Mouse (Mus musculus) kidney, embryonic 14.5 days (tissue): ENCODE data around the gene Rtf2. TPM values are rescaled to one million over a fixed set of nuclear protein-coding genes. Genes with fewer than 3 reads are reported as not detected.

Experiments
- ATAC-seq: fragments of 200-750 bp; cut with Nextera tagmentation; 2 replicates; pipeline ENCODE4 v1.8.0; 2017; ENCODE audit warnings: moderate number of reproducible peaks, mild to moderate bottlenecking, moderate TSS enrichment, moderate library complexity; ENCODE audit not compliant: low FRiP score, low TSS enrichment
- H3K27ac ChIP-seq: fragments of 300-500 bp; sonication (generic); 2 replicates; pipeline ENCODE4 v1.5.1; 2014; ENCODE audit warnings: low read depth, mild to moderate bottlenecking, low read length, moderate library complexity, mixed read lengths
- H3K27me3 ChIP-seq: fragments of 300-500 bp; sonication (generic); 2 replicates; pipeline ENCODE4 v1.6.1; 2014; ENCODE audit warnings: mild to moderate bottlenecking, low read length; ENCODE audit not compliant: control insufficient read depth, insufficient read depth
- H3K36me3 ChIP-seq: fragments of 300-500 bp; sonication (generic); 2 replicates; pipeline ENCODE4 v1.6.1; 2014; ENCODE audit warnings: low read length, mixed read lengths; ENCODE audit not compliant: control insufficient read depth, insufficient read depth
- H3K4me1 ChIP-seq: fragments of 300-500 bp; sonication (generic); 2 replicates; pipeline ENCODE4 v1.6.1; 2014; ENCODE audit warnings: low read length, mixed read lengths; ENCODE audit not compliant: control insufficient read depth, insufficient read depth
- H3K4me2 ChIP-seq: fragments of 300-500 bp; sonication (generic); replicated peaks from 2 replicates; pipeline ENCODE4 v1.6.1; 2014; ENCODE audit warnings: low read depth, mild to moderate bottlenecking, low read length
- H3K4me3 ChIP-seq: fragments of 300-500 bp; sonication (generic); 2 replicates; pipeline ENCODE4 v1.5.1; 2014; ENCODE audit warnings: mild to moderate bottlenecking, low read length
- H3K9ac ChIP-seq: fragments of 300-500 bp; sonication (generic); 2 replicates; pipeline ENCODE4 v1.6.1; 2014; ENCODE audit warnings: low read depth, mild to moderate bottlenecking, low read length, moderate library complexity
- H3K9me3 ChIP-seq: fragments of 300-500 bp; sonication (generic); 2 replicates; pipeline ENCODE4 v1.6.1; 2016; ENCODE audit warnings: low read length; ENCODE audit not compliant: control insufficient read depth
- WGBS: fragments of 180-500 bp; shearing (Covaris S2); extraction: QIAGEN DNeasy Blood & Tissue Kit; methylation state at CpG from one replicate; pipeline ENCODE4 v1.1.7; 2014; 5-methylcytosine and 5-hydroxymethylcytosine counted together
- polyA plus RNA-seq: library from polyadenylated mRNA; unstranded; fragments of >200 nt; fragmentation: Nextera tagmentation; extraction: Ambion mirVana; gene quantifications from 2 replicates; pipeline ENCODE4 v1.2.1, GENCODE M21; 2014

Gene Rtf2
- polyA plus RNA-seq, 1 experiment from 2014 or later: 74.4 TPM

GRCm38 (mm10) chr2:172447317-172447716 lies 7.0 kb downstream of the Rtf2 start:
- WGBS: 94% methylated on average over 6 of the region's 6 CpGs
- Histone ChIP-seq H3K36me3 (peaks cover 59% of the 10 kb centered on the region), H3K27me3 (no peaks in the 10 kb centered on the region), H3K4me2 (no peak overlapping the region), H3K9me3 (no peaks in the 10 kb centered on the region), H3K9ac (no peak overlapping the region), H3K27ac (no peak overlapping the region), H3K4me3 (no peak overlapping the region), H3K4me1 (no peaks in the 10 kb centered on the region)
- no peak for ATAC-seq

DNA sequence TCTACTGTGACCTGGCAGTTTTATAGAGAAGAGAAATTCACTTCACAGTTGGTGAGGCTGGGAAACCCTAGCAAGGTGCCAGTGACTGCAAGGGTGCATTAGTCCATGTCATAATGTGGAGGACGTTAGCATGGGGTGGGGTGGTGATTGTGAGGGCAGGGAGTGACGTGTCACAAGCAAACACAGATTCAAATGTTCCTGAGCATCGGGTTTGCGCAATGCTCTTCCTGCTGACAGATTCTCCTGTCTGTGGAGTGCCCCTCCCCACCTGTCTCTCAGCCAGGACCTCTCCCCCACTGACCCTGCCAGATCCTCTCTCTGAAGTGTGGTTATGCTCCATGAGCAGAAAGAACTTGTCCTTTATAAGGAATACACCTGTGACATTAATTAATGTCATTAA lies 8.0 kb downstream of the Rtf2 start:
- H3K27me3 ChIP-seq: no peaks in the 10 kb centered on the region
- 89% methylated on average over 4 of the region's 4 CpGs for WGBS
- H3K27ac ChIP-seq: no peak overlapping the region
- H3K4me1 ChIP-seq: no peaks in the 10 kb centered on the region
- no peak overlapping the region for H3K9ac ChIP-seq
- peaks cover 64% of the 10 kb centered on the region for H3K36me3 ChIP-seq
- H3K4me2 ChIP-seq: no peak overlapping the region
- H3K9me3 ChIP-seq: no peaks in the 10 kb centered on the region
- no peak for ATAC-seq
- H3K4me3 ChIP-seq: no peak overlapping the region

DNA sequence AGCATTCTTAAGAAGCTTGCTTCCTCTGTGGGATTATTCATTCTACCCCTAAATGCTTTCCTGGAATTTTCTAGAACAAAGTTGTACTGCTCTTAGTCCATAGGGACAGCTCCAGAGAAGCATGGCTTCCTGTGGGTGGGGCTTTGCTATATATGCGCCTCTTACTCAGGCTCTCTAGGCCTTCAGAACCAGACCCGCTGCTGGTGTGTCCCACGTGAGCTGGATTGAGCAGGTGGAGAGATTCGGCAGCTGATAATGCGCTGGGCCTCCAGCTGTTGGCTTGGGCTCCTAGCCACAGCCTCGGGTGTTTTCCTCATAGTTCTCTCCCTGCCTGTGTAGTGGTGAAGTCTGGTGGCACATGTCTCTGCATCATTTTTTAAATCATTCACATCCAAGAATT lies 10.3 kb downstream of the Rtf2 start:
- no peak overlapping the region for H3K4me3 ChIP-seq
- H3K4me2 ChIP-seq: no peak overlapping the region
- H3K36me3 ChIP-seq: peaks cover 69% of the 10 kb centered on the region
- no peaks in the 10 kb centered on the region for H3K4me1 ChIP-seq
- no peak overlapping the region for H3K9ac ChIP-seq
- no peak overlapping the region for H3K27ac ChIP-seq
- H3K27me3 ChIP-seq: no peaks in the 10 kb centered on the region
- 88% methylated on average over 6 of the region's 6 CpGs for WGBS
- H3K9me3 ChIP-seq: no peaks in the 10 kb centered on the region
- no peak for ATAC-seq

GRCm38 (mm10) chr2:172452031-172452430 lies 11.7 kb downstream of the Rtf2 start:
- no peak overlapping the region for H3K9ac ChIP-seq
- no peak for ATAC-seq
- peaks cover 59% of the 10 kb centered on the region for H3K36me3 ChIP-seq

GRCm38 (mm10) chr2:172452458-172452857 lies 12.1 kb downstream of the Rtf2 start:
- H3K36me3 ChIP-seq: peaks cover 56% of the 10 kb centered on the region
- WGBS: 95% methylated on average over 10 of the region's 10 CpGs
- ATAC-seq: no peak

More at GRCm38 (mm10) chr2:172452031-172452430, 11.7 kb downstream of the Rtf2 start:
- WGBS: 95% methylated on average over 4 of the region's 4 CpGs
- Histone ChIP-seq H3K27ac (no peak overlapping the region), H3K4me1 (no peaks in the 10 kb centered on the region), H3K27me3 (no peaks in the 10 kb centered on the region), H3K9me3 (no peaks in the 10 kb centered on the region), H3K4me3 (no peak overlapping the region), H3K4me2 (no peak overlapping the region)

DNA sequence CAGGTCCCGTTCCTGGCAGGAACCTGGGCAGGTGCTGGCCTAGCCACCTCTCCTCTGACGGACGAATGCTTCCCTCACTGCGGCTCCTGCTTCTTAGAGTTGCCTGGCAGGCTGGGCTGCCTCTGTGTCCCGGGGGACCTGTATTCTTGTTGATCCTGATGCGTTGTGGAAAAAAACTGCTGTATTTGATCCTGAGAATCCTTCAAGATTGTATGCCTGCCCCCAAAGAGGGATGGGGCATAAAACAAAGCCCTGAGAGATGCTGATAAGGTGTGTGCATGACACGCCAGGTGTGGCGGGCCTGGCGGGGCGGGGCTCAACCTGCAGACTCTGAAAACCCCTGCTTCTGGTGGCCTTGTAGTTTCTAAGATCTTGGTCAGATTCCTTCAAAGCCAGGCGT lies 18.1 kb downstream of the Rtf2 start, which contains the start of gene Gcnt7:
Gcnt7 (minus strand) TSS at position 101 of the 400 bp plus-strand sequence.
- no peak for ATAC-seq
- H3K9ac ChIP-seq: no peak within 1 kb of the TSS
- no peaks in the 10 kb centered on the region for H3K27me3 ChIP-seq
- no peaks in the 10 kb centered on the region for H3K9me3 ChIP-seq
- 89% methylated on average over 11 of the region's 11 CpGs for WGBS
- H3K4me2 ChIP-seq: no peak within 1 kb of the TSS
- peaks cover 17% of the 10 kb centered on the region for H3K36me3 ChIP-seq
- no peak within 1 kb of the TSS for H3K4me3 ChIP-seq
- no peak within 1 kb of the TSS for H3K27ac ChIP-seq
- no peaks in the 10 kb centered on the region for H3K4me1 ChIP-seq

More at GRCm38 (mm10) chr2:172452458-172452857, 12.1 kb downstream of the Rtf2 start:
- H3K27me3 ChIP-seq: no peaks in the 10 kb centered on the region
- no peak overlapping the region for H3K27ac ChIP-seq
- no peak overlapping the region for H3K4me3 ChIP-seq
- H3K9ac ChIP-seq: no peak overlapping the region
- H3K4me2 ChIP-seq: no peak overlapping the region
- H3K9me3 ChIP-seq: no peaks in the 10 kb centered on the region
- H3K4me1 ChIP-seq: no peaks in the 10 kb centered on the region

DNA sequence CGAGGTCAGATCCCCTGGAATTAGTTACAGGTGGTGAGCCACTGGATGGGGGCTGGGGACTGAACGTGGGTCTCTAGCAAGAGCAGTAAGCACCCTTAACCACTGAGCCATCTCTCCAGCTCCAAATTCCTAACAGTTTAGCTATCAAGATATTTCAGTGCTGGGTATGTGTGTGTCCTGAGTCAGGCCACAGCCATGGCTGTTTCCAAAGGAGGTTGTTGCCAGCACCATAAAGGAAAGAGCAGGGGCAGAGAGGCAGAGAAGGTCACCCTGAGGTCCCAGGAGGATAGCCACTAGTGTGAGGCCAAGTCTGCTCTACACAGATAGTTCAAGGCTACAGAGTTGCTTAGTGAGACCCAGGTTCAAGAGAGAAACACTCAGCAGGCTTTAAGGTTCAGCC lies 20.3 kb downstream of the Rtf2 start:
- 83% methylated on average over 2 of the region's 2 CpGs for WGBS
- Histone ChIP-seq H3K9me3 (no peaks in the 10 kb centered on the region), H3K4me2 (no peak overlapping the region), H3K4me1 (no peaks in the 10 kb centered on the region), H3K9ac (no peak overlapping the region), H3K27me3 (no peaks in the 10 kb centered on the region), H3K27ac (no peak overlapping the region), H3K36me3 (peaks cover 32% of the 10 kb centered on the region), H3K4me3 (no peak overlapping the region)
- ATAC-seq: no peak

GRCm38 (mm10) chr2:172462813-172463212 lies 22.5 kb downstream of the Rtf2 start:
- WGBS: 85% methylated on average over 4 of the region's 4 CpGs
- H3K4me2 ChIP-seq: no peak overlapping the region
- no peak overlapping the region for H3K27ac ChIP-seq
- H3K27me3 ChIP-seq: no peaks in the 10 kb centered on the region
- peaks cover 45% of the 10 kb centered on the region for H3K36me3 ChIP-seq
- H3K4me3 ChIP-seq: no peak overlapping the region
- no peak for ATAC-seq
- no peaks in the 10 kb centered on the region for H3K4me1 ChIP-seq
- no peak overlapping the region for H3K9ac ChIP-seq
- no peaks in the 10 kb centered on the region for H3K9me3 ChIP-seq

DNA sequence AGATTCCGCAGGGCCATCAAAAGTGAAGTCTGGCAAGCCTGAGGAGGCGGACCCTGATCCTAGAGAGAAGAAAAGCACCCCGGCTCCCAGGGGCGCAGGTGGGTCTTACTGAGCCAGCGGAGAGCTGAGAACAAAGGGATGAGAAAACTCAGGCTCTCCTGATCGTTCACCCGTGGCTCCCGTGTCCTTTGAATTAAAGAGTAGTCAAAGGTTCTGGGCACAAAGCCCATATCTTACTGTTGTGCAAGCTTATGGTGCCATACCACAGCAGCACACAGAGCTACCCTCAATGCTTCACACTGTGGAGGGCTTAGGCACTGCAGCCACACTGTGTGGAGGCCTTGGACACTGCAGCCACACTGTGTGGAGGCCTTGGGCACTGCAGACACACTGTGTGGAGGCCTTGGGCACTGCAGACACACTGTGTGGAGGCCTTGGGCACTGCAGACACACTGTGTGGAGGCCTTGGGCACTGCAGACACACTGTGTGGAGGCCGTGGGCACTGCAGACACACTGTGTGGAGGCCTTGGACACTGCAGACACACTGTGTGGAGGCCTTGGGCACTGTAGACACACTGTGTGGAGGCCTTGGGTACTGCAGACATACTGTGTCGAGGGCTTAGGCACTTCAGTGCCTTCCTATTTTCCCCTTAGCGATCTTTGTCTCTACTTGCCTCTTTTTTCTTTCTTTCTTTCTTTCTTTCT lies 26.2 kb downstream of the Rtf2 start:
- peaks cover 61% of the 10 kb centered on the region for H3K36me3 ChIP-seq
- H3K27ac ChIP-seq: no peak overlapping the region
- 93% methylated on average over 11 of the region's 11 CpGs for WGBS

More for the DNA sequence above, 26.2 kb downstream of the Rtf2 start:
- Histone ChIP-seq H3K9me3 (no peaks in the 10 kb centered on the region), H3K27me3 (no peaks in the 10 kb centered on the region), H3K9ac (no peak overlapping the region), H3K4me2 (no peak overlapping the region), H3K4me3 (no peak overlapping the region), H3K4me1 (no peaks in the 10 kb centered on the region)
- ATAC-seq: no peak
